Mouse (Mus musculus): ENCODE measurements around the gene Prl2c1.
"Not testable (repeated sequence)": the region's sequence is repeated elsewhere in the genome, so short reads cannot be mapped to it uniquely, and the experiment has no call there.

Prl2c1 gene

GRCm38 (mm10) chr13:27849042-27849441 lies at the start of gene Prl2c1:
Gene Prl2c1 (plus strand): TSS chr13:27849342.
- no peak for DNase-seq (ENCODE audit: extremely low read depth, low read depth, low spot score)

- no peak for DNase-seq (ENCODE audit: extremely low read depth, low read depth, low spot score)
Observed at GRCm38 (mm10) chr13:27801354-27801753, 47.8 kb upstream of the Prl2c1 start, which contains the start of gene Prl2a1. Gene Prl2a1 (plus strand): TSS chr13:27801654.

- DNase-seq (ENCODE audit: extremely low read depth, low read depth, low spot score): no peak
Observed at GRCm38 (mm10) chr13:27802765-27803164, 46.4 kb upstream of the Prl2c1 start.

- not testable (repeated sequence) for DNase-seq (ENCODE audit: extremely low read depth, low read depth, low spot score)
Observed at GRCm38 (mm10) chr13:27904236-27904635, 55.1 kb downstream of the Prl2c1 start.
